Mouse (Mus musculus) ES-E14 (cell line): ENCODE measurements at regions not wholly inside any gene's neighbourhood (a gene's known extent, or its start where the extent isn't known, plus 50 kb on each side); places are given as distances from the start of the nearest gene placed in this dataset.
"Not testable (repeated sequence)": the region's sequence is repeated elsewhere in the genome, so short reads cannot be mapped to it uniquely, and the experiment has no call there.

Experiments used
- CHD2 ChIP-seq: IDR thresholded peaks from 2 replicates; pipeline ENCODE4 v1.6.1; 2014; ENCODE audit warnings: mild to moderate bottlenecking, low read depth, low read length, inconsistent platforms
- HCFC1 ChIP-seq: IDR thresholded peaks from 2 replicates; pipeline ENCODE4 v1.6.1; 2012; ENCODE audit warnings: low read length, inconsistent platforms, borderline replicate concordance; ENCODE audit not compliant: insufficient read depth
- MAFK ChIP-seq: IDR thresholded peaks from 2 replicates; pipeline ENCODE4 v1.6.1; 2014; ENCODE audit warnings: mild to moderate bottlenecking, low read depth, low read length, inconsistent platforms; ENCODE audit not compliant: insufficient read depth
- ZC3H11A ChIP-seq: IDR thresholded peaks from 2 replicates; pipeline ENCODE4 v1.6.1; 2012; ENCODE audit warnings: low read depth, mild to moderate bottlenecking, inconsistent platforms, low read length, borderline replicate concordance
- ZNF384 ChIP-seq: IDR thresholded peaks from 2 replicates; pipeline ENCODE4 v1.6.1; 2012; ENCODE audit warnings: low read depth, low read length, inconsistent platforms

DNA sequence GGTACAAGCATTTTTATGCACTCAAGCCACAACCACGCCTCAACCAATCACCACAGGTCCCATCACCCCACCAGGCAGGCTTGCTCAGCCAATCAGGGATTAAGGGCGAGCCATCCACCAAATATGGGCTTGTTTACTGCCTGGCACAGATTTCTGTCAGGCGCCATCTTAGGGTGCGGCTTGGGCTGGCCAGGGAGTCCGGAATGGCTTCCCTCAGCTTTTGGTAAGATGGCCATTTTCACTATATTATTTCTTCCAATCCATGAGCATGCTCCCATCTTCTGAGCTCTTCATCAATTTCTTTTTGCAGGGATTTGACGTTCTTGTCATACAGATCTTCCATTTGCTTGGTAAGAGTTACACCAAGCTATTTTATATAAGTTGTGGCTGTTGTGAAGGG, 521.3 kb upstream of the Gm5150 start:
- TF ChIP-seq MAFK, HCFC1, ZC3H11A, ZNF384, CHD2: not testable (repeated sequence)
